Mouse (Mus musculus) adrenal gland, postnatal 36 days (tissue): ENCODE measurements around the gene Snrpn. TPM values are rescaled to one million over a fixed set of nuclear protein-coding genes. Genes with fewer than 3 reads are reported as not detected.
A peak's percentile ranks its signal among the peaks of the same experiment; 100 is the strongest.
"Not testable (repeated sequence)": the region's sequence is repeated elsewhere in the genome, so short reads cannot be mapped to it uniquely, and the experiment has no call there.

ENCODE experiments used
- DNase-seq, 2 experiments: peaks; one replicate each; pipeline ENCODE4 v3.0.0; 2021; ENCODE audit warnings: mixed read lengths in 1 of 2
- long read RNA-seq, 2 experiments: library from polyadenylated mRNA; stranded (forward); transcript quantifications; one replicate each; pipeline ENCODE4 v2.0.0; 2021; ENCODE audit warnings: borderline sequencing depth in 2 of 2
- total RNA-seq, 2 experiments: library from RNA; stranded (reverse); gene quantifications; 2 replicates each; pipeline ENCODE4 v1.2.3; 2021

Gene Snrpn
- 10 to 100 TPM; 27.8 to 30.5 TPM for total RNA-seq
- long read RNA-seq, experiment 1, transcript Snrpn-201 (10 exons, 1,932 nt), result major isoform, 55 of 62 reads
- long read RNA-seq, experiment 1, partial matches to known transcripts, result 5 of 62 reads
- long read RNA-seq, experiment 1, other reads (novel, unspliced or antisense), result 2 of 62 reads
- long read RNA-seq, experiment 2, transcript Snrpn-201 (10 exons, 1,932 nt), result major isoform, 30 of 31 reads
- long read RNA-seq, experiment 2, partial matches to known transcripts, result 0 of 31 reads
- long read RNA-seq, experiment 2, other reads (novel, unspliced or antisense), result 1 of 31 reads

DNA sequence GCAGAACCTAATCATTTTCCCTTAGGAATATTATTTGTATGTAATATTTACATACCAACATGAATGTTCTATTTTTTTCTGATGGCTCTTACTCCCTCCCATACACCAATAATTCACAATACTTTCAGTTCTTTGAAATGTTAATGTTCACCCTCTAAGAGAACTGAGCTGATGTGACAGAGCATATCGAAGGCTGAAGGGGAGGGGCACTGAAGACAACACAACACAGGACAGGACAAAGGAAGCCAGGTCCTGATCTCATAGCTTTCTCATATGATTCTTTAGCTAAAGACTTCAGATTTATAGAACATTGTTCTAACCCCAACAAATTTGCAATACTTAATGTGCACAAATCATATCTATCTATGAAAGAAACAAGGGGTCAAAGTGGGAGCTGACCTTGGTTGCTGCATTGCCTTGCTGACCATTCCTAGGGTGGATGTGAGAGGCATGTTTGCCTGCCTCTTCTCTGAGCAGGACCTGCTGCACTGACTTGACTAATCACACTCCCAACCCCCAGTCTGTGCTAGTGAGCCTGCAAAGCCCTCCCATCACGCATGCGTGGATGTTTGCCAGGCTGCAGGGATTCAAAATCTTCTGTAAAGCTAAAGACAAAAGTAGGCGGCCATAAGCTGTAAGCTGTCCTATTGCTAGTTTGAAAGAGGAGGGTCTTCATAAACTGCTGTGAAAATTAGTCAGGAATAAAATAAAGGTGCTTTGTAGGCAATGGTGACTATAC lies at the start of gene Snrpn:
TSS of gene Snrpn (minus strand) at position 478 of the 739 bp plus-strand sequence.
- DNase-seq, result no peak

DNA sequence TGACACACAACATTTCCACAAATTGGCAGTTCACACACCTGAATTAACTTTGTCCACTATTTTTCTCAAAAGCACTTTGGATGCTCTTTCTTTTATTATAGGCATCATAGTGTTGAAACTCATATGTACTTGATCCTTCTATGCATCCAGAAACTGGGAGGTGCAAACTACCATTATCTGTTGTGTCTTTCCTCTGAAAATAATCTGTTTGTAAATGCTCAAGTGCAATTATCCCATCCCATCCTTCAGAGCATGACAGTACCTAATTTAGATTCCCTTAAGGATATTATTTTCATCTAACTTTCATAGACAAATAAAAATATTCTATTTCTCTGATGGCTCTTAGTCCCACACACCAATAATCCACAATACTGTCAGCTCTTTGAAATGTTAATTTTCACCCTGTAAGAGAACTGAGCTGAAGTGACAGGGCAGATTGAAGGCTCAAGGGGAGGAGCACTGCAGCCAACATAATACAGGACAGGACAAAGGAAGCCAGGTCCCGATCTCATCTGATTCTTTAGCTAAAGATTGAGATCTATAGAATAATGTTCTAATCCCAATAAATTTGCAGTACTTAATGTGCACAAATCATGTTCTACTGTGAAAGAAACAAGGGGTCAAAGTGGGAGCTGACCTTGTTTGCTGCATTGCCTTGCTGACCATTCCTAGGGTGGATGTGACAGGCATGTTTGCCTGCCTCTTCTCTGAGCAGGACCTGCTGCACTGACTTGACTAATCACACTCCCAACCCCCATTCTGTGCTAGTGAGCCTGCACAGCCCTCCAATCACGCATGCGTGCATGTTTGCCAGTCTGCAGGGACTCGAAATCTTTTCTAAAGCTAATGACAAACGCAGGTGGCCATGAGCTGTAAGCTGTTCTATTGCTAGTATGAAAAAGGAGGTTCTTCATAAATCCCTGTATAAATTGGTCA lies 30.5 kb upstream of the Snrpn start:
- no peak for DNase-seq

DNA sequence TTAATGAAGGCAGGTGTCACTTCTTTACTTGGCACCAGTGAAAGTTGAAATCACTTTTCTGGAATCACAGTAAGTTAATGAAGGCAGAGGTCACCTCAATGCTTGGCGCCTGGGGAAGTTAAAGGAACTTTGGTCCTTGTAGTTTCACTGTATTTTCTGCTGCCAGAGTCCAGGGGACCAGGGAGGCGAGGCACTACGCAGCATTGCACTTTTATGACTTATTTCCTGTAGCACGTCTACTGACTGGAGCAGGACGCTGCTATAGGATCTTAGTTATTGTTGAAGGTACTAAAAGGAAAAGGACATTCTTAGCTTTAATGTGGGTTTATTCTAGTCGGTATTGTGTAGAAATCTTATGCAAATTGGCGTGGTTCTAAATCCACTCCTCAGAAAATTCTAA lies 14.7 kb downstream of the Snrpn start:
- no peak for DNase-seq

DNA sequence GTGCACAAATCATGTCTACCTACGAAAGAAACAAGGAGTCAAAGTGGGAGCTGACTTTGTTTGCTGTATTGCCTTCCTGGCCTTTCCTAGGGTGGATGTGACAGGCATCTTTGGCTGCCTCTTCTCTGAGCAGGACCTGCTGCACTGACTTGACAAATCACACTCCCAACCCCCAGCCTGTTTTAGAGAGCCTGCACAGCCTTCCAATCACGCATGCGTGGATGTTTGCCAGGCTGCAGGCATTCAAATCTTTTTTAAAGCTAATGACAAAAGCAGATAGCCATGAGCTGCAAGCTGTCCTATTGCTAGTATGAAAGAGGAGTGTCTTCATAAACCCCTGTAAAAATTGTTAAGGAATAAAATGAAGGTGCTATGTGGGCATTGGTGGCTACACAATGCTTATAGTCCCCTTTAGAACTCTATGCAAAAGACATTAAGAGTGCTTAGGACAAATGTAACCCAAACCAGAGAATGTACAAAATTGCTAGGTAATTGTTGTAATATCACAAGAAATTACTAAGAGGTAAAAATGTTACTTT lies 16.9 kb downstream of the Snrpn start:
- not testable (repeated sequence) for DNase-seq

DNA sequence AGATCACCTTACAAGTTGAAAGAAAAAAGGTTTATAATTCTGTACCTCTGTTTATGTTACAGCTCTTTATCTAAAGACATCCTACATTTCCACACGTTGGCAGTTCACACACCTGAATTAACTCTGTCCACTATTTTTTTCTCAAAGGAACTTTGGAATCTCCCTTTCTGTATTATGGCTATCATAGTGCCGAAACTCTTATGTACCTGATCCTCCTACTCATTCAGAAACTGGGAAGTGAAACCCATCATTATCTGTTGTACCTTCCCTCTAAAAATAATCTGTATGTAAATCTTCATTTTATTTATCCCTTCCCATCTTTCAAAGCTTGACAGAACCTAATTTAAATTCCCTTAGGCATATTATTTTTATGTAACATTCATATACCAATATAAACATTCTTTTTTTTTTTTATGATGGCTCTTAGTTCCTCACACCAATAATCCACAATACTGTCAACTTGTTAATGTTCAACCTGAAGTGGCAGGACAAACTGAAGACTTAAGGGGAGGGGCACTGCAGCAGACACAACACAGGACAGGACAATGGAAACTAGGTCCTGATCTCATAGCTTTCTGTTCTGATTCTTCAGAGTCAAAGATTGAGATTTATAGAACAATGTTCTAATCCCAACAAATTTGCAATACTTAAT lies 17.5 kb downstream of the Snrpn start:
- no peak for DNase-seq

DNA sequence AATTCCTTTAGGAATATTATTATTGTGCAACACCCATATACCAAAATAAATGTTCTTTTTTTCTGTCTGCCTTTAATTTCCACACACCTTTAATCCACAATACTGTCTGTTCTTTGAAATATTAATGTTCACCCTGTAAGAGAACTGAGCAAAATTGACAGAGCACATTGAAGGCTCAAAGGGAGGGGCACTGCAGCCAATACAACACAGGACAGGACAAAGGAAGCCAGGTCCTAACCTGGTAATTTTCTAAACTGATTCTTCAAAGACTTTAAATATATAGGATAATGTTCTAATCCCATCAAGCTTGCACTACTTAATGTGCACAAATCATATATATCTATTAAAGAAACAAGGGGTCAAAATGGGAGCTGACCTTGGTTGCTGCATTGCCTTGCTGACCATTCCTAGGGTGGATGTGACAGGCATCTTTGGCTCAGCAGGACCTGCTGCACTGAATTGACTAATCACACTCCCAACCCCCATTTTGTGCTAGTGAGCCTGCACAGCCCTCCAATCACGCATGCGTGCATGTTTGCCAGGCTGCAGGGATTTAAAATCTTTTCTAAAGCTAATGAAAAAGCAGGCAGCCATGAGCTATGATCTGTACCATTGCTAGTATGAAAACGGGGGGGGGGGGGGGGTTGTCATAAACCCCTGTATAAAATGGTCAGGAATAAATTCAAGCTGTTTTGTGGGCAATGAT lies 42.7 kb downstream of the Snrpn start:
- DNase-seq, result no peak

DNA sequence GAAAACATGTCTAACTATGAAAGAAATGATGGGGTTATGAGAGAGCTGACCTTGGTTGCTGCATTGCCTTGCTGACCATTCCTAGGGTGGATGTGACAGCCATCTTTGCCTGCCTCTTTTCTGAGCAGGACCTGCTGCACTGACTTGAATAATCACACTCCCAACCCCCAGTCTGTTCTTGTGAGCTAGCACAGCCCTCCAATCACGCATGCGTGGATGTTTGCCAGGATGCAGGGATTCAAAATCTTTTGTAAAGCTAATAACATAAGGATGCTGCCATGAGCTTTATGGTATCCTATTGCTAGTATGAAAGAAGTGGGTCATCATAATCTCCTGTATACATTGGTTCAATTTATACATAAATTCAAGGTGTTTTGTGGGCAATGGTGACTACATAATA lies 63.7 kb downstream of the Snrpn start:
- no peak for DNase-seq

DNA sequence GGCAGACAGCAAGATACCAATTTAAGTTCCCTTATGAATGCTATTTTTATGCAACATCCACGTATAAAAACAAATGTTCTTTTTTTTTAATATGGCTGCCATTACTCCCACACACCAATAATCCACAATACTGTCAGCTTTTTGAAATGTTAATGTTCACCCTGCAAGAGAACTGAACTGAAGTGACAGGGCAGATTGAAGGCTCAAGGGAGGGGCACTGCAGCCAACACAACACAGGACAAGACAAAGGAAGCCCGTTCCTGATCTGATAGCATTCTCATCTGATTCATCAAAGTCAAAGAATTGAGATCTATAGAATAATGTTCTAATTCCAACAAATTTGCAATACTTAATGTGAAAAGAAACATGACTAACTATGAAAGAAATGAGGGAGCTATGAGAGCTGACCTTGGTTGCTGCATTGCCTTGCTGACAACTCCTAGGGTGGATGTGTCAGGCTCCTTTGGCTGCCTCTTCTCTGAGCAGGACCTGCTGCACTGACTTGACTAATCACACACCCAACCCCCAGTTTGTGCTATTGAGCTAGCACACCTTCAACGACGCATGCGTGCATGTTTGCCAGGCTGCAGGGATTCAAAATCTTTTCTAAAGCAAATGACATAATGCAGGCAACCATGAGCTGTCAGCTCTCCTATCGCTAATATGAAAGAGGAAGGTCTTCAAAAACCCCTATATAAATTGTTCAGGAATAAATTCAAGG lies 92.4 kb downstream of the Snrpn start:
- DNase-seq, result no peak

DNA sequence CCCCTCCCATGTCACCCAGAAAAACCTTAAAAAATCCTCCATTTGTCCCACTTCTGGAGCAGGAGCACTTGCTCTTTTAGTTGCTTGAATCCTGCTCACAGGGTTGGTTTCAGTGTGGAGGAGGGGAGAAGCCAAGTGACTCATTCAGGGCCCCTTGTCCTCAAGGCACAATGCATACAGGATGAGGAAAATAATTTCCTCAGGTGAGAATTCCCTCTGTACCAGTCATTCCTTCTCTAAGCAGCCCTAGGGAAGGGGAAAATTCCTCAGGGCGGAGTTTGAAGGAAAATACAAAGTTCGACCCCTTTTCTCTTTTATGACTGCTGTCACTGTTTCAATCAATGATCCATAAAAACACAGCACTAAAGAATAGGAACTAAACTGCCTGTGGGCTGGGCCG lies 126.8 kb downstream of the Snrpn start:
- DNase-seq, result no peak

DNA sequence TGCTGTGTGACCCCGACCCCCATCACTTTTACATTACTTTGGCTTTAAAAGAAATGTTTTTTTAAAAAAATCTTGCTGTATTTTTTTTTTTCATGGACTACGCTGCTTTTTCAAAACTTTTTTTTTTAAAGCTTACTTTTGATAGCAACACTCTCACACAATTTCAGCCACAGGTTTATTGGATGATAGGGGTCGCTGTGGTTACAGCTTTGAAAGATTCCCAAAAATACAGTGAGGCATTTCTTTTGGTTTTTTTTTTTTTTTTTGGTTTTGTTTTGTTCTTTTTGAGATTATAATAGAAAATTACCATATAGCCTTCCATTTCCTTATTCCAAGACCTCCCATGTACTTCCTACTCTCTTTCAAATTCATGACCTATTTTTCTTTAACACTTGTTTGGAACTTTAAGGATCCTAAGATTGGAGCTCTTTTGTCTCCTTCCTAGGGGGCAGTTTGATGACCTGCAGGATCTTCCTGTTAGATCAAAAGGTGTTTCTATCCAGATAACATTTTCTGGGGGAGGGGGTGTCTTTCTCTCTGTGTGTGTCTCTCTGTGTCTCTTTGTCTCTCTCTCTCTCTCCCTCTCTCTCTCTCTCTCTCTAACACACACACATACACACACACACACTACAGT lies 132.2 kb downstream of the Snrpn start:
- no peak for DNase-seq

DNA sequence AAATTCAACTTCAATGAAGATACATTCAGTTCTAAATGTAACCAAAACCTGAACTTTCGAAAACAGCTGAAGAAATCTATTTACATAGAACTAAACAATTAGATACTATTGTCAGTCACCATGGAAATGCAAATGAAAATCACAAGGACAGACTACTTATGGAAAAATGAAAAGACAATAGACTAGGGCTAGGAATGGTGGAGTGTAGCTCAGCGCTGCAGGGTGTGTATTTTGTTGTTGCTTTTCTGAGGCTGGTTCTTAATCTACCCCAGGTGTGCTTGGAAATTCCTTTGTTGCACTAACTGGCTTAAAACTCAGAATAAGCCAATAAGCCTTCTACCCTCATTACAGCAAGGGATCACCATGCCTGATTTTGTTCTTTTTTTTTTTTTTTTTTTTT lies 133.8 kb downstream of the Snrpn start:
- no peak for DNase-seq

DNA sequence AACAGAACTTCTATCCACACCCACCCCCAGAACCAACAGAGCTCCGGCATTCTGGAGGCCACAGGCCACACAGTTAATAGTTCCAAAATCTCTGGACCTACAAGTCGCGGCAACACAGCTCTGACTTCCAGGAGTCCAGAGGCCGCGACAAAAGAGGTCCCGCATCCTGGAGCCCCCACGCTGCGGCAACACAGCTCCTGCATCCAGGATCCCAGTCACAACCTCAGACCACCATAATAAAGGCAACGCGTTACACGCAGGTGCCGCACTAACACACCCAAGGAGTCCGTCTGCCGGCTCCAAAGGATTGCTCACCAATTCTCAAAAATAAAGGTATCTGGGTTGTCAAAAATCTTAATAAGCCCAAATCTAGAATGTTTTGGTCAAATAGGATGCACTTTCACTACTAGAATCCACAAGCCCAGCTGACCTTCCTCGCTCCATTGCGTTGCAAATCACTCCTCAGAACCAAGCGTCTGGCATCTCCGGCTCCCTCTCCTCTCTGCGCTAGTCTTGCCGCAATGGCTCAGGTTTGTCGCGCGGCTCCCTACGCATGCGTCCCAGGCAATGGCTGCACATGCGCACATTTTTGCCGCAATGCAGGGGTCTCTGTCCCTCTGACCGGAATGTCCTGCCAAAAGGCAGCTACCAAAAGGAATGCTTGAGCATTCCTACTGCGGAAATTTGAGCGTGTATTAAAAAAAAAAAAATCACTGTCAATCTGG lies 135.3 kb downstream of the Snrpn start, which contains the start of the genes Snurf and Gm38393:
TSS of gene Snurf (minus strand) at position 444 of the 725 bp plus-strand sequence.
TSS of gene Gm38393 (minus strand) at position 459 of the 725 bp plus-strand sequence.
- peak; percentile 69 to 74 for DNase-seq

DNA sequence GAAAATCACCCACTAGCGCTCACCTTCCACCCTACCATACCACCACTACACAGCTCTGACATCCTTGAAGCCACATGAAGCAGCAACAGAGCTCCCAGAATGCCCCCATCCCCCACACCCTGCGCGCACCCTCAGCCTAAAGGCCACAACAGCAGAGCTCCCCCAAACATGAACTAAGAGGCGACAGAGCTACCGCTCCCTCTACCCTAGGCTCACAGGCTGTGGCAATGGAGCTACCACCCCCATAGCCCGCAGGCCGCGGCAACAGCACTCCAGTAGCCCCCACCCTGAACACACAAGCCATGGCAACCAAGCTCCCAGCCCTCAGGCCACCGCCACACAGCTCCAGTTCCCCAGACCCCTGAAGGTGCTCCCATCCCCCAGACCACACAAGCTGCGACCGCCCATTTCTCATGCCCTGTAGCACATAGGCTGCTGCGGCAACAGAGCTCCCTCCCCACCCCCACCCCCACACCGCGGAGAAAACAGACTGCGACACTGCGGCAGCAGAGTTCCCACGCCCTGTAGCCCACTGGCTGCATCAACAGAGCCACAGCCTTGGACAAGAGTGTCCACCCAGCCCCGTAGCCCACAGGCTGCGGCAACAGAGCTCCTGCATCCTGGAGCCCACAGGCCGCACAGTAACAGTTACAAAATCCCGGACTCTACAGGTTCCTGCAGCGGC lies 136.0 kb downstream of the Snrpn start:
- peak; percentile 15 to 40 for DNase-seq

DNA sequence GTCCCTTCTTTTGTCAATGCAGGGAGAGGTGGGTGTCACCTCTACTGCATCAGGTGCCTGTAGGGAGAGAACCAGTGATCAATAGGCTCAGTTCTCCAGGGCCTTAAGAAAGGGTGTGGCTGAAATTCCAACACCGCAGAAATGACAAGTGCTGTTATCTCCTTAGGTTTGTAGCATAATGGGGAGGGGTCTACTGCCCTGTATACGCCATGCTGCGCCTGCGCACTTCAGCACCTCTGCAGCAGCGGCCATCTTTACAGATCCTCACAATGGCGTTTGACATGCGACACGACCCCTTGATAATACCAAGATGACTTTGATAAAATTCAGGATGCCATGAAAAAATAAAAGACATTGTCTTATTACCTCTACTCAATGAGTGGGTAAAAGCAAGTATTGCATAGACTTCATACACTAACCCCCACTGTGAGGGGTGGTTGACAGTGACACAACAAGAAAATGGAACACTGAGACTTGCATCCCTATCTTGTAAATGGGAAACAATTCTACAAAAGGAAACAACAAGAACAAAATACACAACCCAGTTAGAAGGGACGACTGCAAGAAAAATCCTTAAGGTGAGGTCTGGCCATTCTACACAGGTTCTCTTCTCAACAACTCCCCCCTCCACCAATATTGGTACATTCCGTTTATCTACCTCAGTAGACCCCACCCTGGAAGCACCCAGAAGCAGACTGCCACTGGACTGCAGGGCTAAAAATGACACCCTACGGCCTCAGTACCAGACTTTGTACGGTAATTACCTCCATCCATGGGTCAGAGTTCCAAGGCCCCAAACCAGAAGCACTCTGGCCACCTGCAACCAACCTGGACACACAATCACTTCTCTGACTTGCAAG lies 136.8 kb downstream of the Snrpn start:
- DNase-seq, result no peak

DNA sequence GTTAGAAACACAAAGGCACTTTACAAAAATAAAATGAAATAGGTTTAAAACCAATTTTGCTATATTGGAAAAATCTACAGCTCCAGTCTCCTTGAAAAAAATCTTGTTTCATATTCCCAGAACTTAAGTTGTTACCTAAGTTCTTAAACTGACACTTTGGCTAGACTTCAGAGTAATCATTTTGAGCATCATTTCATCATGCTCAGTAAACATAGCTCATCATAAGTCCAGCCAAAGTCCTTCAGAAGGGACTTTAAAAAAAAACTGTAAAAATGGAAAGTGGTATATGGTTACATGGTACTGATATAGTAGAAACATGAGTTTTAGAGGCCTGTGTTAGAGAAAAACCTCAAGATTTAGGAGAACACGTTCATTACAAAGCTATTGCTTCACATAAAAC lies 161.4 kb downstream of the Snrpn start:
- no peak for DNase-seq
